Mouse (Mus musculus) spleen, adult 2 months (tissue): ENCODE measurements around the gene Fermt3.

ENCODE experiments used
- CTCF ChIP-seq: fragments of 200-500 bp; IDR thresholded peaks from 2 replicates; pipeline ENCODE4 v1.5.1; 2011; ENCODE audit warnings: mild to moderate bottlenecking, inconsistent platforms; ENCODE audit not compliant: insufficient read depth, insufficient read length, insufficient replicate concordance; ENCODE audit errors: extremely low read depth
- POLR2A ChIP-seq: fragments of 200-500 bp; IDR thresholded peaks from 2 replicates; pipeline ENCODE4 v1.6.1; 2011; ENCODE audit warnings: low read depth, low read length, inconsistent platforms

GRCm38 (mm10) chr19:6985951-6986708 is 33.1 kb downstream of the Fermt3 start:
- TF ChIP-seq CTCF (no peak), POLR2A (no peak)
